Mouse (Mus musculus): ENCODE measurements around the gene Marcks.
"Not testable (repeated sequence)": the region's sequence is repeated elsewhere in the genome, so short reads cannot be mapped to it uniquely, and the experiment has no call there.

The Marcks gene

DNA sequence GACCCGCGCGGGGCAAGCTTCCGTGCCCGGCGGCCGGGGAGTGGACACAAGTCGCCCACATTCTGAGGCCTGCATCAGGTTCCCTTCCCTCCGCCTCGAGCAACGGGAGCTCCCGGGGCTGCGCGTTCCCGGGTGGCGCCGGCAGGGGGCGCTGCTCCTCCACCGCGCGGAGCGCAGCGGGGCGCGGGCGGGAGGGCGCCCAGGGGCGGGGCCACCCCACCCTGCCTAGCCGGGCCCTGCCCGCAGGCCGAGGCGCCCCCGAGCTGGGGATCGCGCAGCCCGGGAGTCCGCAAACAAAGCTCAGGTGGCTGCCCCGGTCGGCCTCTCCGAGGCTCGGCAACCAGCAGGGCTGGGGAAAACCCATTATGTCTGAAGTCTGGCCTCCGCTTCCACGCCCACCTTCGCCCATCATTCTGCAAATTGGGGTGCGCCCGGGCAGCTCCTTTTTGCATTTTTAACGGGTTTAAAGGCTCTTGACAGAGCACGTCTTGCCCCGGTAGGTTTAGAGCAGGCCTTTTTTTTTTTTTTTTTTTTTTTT lies 1.7 kb downstream of the Marcks start:
- DNase-seq (ENCODE audit: low read depth, low spot score): peak; percentile 91

DNA sequence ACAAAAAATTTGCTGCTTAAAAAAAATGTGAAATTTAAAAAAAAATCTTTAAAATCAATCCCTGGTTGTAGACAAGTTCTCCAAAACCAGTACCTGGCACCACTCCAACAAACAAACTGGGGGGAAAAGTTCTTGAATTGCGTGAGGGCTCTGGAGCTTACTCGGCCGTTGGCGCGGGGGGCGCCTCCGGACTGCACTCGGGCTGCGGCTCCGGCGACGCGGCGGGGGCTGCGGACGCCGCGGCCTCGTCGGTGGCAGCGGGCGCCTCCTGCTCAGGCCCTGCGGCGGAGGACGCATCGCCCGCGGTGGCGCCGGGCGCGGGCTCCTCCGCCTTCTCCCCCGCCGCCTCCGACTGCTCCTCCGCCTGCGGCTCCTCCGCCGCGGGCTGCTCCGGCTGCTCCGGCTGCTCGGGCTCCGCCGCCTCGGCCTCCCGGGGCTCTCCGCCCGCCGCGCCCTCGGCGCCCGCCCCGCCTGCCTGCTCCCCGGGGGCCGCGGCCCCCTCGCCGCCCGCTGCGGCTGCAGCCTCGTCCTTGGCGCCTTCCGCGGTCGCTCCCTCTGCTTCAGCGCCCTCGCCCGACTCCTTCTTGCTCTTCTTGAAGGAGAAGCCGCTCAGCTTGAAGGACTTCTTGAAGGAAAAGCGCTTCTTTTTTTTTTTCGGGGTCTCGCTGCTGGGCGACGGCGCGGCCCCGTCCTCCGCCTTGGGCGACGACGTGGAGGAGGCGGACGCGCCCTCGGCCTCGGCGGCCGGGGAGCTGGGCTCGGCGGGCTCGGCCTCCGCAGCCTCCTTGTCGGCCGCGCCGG lies 2.6 kb downstream of the Marcks start:
- peak; percentile 62 for DNase-seq (ENCODE audit: low read depth, low spot score)

DNA sequence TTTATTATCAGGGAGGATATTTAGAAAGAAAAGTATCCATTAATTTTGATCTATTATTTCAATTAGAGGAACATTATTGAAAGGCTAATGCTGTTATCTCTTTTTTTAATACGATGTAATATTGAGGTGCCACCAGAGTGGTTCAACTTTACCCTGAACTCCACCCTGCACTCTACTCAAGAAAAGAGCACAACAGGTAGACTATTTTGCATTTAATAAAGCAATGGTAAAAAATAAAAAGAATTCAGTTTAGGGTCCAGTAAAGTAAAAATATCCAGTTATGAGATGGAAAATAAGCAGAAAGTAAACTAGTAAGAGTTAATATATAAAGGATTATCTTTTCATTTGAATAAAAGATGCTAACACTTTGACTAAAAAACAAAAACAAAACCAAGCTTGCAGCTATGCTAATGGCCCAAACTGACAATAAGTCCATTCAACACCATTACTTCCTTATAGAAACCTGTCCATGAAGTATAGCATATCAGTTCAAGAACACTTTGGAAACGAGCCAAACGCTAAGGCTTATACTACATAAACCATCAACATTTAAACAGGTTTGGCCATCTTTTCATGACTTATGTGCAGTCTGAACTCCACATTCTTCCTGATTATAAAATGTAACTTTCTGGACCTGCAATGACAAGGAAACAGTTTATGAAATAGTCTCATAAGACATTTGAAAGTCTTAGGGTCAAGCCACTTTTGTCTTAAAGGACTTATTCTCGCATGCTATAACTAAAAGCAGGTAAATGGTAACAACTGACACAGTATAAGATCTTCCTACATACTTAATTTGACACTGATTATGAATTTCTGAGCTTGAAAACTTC lies 4.6 kb downstream of the Marcks start:
- no peak for DNase-seq (ENCODE audit: low read depth, low spot score)

DNA sequence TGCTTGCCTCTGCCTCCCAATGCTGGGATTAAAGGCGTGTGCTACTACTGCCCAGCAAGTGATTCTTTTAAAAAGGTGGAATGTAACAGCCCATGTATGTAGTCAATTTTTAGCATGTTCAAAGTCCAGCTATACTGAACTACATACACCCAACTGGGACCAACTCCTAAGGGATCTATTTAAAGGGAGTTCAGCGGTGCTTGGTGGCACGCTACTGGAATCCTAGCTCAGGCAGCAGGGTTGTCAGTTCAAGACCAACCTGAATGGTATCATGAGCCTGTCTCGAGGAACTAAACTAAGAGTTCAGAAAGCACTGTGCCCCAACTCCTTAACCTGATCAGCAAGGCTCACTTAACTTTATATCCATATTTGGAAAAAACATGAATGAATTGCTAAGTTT lies 6.0 kb downstream of the Marcks start:
- DNase-seq (ENCODE audit: low read depth, low spot score): no peak

DNA sequence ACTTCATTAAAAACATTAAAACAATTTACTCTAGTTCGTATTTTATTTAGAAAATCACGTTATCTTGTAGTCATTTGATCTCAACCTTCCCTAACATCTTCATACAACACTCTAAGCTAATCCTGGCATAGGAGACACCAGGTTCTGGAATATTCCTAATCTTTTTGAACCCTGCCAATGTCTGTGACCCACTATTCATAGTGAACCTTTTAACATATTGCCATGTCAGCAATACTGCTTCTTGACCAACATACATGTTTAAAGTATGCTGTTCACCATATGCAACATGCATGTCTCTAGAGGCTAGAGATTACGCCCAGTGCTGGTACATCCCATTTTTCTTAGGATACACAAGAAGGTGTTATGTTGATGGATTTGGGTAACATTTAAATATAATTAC lies 9.1 kb downstream of the Marcks start:
- no peak for DNase-seq (ENCODE audit: low read depth, low spot score)

DNA sequence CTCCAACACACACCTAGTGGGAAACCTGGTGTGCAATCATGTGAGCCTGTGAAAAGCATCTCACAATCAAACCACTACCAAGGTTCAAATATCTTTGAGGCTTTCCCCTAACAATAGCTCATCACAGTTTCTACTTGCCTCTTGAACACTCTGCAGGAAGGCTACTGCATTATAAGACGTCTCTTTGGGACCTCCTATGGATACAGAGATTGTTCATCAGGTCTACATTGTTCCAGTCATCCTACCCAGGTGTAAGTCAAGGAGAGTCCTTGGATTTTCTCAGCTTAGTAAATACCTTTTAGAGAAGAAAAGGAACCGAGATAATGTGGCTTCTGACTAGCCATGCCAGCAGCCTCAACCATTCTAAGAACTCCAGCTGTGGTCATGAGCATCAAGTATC lies 23.4 kb downstream of the Marcks start:
- DNase-seq (ENCODE audit: low read depth, low spot score): no peak

DNA sequence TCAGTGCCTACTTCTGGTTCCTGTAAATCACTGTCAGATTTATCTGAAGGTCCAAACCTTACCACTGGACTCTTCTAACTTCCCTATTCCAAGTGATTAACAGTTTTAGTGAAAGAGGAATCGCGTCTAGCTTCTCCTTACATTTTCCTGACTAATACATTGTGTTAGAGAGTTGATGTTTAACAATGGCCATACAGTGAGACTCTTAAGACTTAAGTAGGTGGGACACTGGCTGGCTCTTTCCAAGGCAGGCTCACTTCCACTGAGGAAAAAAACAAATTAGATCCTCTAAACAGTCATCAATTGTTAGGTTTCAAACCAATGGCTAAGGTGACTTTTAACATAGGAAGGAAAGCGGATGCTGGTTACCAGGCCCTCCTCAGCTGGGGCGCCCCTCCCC lies 25.9 kb downstream of the Marcks start:
- DNase-seq (ENCODE audit: low read depth, low spot score): no peak

DNA sequence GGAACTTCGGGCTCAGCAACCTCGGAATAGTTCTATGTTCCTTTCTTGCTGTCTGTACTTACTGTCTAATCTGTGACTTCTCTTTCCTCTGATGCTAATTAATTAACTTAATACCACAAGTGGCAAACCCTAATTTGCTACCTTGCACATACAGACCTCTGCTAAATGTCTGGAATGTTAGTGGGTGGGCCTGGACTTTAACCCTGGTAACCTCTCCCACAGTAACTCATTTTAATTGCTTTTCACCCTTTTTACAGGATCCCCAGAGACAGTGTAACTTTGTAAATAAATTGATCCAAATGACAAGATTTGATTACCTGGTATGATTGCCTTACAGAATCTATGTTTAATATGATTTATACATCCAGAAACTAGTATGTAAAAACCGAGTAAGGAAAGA lies 26.4 kb downstream of the Marcks start:
- DNase-seq (ENCODE audit: low read depth, low spot score): no peak

DNA sequence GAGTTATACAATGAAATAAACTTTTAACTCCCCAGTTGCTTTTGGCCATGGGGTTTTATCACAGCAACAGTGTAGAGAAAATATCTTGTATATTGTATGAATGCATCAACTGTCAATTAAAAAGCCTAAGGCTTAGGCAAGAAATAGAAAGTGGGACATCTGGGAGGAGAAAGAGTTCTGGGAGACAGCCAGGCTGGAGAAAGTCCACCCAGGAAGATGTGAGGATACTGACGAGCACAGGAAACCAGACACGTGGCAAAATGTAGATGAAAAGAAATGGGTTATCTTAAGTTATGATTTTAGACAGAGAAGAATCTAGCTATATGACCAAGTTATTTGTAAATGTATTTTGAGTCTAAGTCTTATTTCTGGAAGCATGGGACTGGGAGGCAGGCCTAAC lies 27.3 kb downstream of the Marcks start:
- peak; percentile 45 for DNase-seq (ENCODE audit: low read depth, low spot score)

DNA sequence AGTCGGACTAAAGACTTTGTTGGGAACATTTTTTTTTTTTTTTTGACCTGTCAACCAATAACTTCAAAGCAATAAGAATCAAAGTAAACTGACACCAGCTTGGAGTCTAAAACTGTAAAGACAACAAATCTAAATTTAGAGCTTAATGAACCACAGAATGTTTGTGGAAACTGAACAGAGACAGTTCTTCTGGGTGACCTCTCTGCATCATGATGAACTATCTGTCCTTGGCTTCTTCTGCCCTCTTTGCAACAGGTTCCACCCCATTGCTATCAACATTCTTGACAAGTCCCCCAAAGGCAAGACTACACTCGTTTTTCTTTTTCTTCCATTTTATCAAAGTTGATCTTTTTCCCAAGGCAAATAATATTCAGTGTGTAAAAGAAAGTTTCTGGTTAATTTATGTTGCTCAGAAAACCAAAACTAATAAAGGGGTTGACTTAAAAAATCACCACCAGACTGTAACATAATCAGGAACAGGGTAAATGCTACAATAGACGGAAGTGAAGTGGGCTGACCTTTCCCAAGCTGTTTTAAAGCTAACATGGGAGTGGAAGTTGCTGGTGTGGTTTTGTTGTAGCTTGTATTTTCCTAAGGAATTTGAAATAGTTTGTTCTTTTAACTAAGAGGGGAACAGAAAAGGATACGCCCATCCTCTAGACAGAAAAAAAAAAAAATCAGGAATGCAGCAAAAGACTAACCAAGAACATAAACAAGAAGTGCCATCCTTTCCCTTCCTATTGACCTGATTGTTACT lies 31.7 kb downstream of the Marcks start:
- DNase-seq (ENCODE audit: low read depth, low spot score): no peak

DNA sequence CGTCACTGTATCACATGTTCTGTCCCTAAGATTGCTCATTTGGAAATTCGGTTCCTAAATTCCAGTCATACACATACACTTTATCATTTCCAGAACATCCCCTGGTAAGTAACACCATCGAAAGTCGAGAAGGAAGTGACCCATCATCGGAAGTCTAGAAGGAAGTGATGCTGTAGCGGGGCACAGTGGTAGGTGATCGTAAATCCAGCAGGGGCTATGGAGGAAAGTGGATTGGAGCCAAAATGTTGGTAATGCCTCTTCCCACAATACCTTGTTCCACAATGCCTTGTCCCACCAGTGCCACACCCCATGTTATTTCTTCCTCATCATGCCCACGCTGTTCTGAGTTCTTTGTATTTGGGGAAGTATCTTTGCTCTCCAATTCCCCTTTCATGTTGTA lies 32.4 kb downstream of the Marcks start:
- DNase-seq (ENCODE audit: low read depth, low spot score): no peak

DNA sequence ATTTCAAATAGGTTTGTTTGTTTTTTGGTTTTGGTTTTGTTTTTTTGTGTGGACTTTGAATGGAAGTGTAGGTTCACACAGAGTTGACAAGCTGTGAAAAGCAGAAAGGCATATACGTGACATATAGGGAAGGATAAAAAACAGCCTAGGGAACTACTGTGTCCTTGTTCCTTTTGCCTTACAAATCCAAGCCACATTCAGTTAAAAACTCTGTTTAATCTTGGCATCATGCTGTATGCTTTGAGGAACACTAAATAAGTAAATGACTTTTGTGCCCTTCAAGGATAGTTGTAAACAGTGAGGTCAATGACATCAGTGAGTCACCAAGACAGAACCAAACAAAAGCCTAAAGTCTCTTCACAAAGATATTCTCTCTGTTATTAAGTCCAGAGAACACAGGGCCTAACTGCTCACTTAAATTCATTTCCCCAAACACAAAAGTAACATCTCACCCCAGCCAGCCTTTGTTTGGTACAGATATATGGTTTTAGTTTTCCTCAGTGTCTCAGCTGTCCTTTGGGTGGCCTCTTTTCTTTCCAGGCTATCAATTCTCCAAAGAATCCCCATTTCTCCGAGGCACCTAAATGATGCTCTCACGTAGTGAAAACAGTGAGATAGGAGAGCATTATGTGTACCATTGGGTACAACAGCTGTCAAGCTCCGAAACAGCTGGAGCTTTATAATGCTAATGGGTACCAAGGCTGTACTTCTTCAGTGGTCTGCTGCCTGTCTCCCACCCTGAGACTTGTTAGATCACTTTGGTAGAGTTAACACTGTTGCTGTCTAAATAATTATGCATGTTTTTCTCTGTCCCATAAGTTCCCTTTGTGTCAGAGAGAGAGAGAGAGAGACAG lies 36.3 kb downstream of the Marcks start:
- no peak for DNase-seq (ENCODE audit: low read depth, low spot score)

DNA sequence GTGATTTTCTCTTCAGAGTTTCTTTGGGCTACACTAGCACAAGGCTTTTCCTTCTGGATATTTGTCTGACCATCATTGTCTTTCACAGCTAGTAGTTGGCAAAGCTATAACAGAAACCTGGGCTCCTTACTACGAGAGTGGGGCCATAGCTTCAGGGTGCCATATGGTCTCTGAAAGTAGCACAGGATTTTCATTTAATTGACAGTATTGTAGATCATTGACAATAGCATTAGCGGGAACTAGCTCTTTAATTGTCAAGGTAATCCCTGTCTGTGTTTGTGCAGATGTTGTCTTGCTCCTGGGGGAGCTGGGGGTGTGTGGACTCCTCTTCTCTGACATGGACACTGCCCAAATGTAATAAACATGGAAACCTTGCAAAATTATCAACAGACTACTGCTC lies 37.0 kb downstream of the Marcks start:
- DNase-seq (ENCODE audit: low read depth, low spot score): peak; percentile 20

DNA sequence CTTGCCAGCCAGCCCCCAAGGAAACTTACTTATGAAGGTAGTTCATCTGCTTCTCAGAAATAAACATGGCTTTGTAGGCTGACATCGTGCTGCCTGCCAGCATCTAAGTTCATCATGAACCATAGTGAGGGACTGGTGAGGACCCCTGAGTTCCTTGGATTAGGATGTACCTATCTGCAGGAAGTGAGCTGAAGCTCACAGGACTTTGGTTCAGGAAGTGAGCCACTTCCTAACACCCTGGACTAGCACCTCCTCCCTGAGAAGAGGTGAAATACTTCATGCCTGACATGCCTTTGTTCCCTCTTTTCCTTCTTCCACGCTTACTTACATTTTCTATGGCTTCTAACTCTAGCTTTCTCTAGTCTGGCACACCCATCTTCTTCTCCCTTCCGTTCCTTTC lies 42.2 kb downstream of the Marcks start:
- DNase-seq (ENCODE audit: low read depth, low spot score): no peak

DNA sequence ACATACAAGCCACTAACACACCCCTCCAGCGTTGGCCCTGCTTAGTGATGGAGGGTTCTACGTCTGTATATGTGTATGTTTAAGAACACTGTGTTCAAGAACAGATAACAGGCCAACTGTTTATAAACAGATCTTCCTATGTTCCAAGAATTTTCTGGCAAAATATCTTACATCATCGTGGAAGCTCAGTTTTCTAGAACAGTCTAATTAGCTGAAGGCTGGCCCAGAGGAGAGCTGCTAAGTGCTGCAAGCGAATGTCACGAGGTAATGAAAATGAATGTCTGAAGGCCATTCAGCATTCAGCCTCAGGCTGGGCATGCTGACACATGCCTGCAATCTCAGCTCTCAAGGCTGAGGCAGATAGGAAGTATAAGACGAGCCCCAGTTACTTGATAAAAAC lies 42.9 kb downstream of the Marcks start:
- no peak for DNase-seq (ENCODE audit: low read depth, low spot score)

DNA sequence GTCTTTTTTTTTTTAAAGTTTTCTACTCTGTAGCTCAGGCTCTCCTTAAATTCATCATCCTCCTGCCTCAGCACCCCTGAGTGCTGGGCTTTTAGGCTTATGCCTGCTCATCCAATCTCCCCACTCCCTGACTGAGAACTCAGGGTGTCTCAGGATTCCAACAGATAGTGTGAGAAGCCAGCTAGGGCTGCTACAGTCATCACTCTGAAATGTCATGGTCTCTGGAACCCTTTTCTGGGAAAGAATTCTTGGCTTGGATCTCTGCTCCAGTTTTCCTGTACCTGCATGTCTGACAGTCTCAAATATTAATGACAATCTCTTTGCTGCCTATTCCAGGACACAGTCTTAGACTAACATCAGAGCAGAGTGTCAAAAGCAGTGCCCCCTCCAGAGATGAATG lies 45.4 kb downstream of the Marcks start:
- DNase-seq (ENCODE audit: low read depth, low spot score): no peak

DNA sequence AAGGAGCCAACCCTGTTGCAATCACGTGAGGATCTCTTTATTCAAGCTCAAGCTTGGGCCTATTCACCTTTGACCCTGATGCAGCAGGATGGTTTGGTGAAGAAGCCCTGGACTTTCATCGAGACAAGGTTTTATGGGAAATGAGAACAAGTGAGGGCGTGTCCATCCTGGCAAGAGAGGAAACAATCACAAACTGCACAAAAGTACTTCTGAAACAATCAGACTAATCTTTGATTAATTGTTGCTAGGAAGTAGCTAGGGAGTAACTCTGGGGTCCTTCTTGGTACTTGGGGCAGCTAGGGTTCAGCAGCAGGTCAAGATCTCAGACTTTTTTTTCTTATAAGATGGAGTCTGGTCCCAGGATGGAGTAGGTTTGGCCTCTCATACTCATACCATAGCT lies 48.3 kb downstream of the Marcks start:
- no peak for DNase-seq (ENCODE audit: low read depth, low spot score)

DNA sequence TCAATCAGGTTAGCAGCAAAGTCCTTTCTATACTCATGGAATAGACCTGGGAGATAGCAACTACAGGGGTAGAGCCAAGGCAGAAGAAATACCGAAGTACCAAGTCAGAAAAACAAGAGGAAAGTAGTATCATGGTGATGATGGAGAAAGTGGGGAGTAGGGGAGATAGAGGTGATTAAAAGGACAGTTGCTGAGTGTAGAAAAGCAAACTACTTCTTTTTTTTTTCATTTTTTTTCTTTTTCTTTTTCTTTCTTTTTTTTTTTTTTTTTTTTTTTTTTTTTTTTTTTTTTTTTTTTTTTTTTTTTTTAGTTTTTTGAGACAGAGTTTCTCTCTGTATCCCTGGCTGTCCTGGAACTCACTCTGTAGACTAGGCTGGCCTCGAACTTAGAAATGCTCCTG lies 54.6 kb downstream of the Marcks start:
- not testable (repeated sequence) for DNase-seq (ENCODE audit: low read depth, low spot score)

Data from brain, adult 2 months (tissue).